Mouse (Mus musculus) testis, postnatal 10 days (tissue): Measurements from ENCODE around the gene Aplp2.
"Not testable (repeated sequence)": the region's sequence is repeated elsewhere in the genome, so short reads cannot be mapped to it uniquely, and the experiment has no call there.

Experiments used
- DNase-seq: peaks from one replicate; pipeline ENCODE4 v3.0.0; 2021; ENCODE audit warnings: low spot score

The Aplp2 gene

GRCm38 (mm10) chr9:31177692-31178091 lies 33.9 kb downstream of the Aplp2 start:
- DNase-seq: no peak

GRCm38 (mm10) chr9:31176379-31177130 lies 35.1 kb downstream of the Aplp2 start:
- DNase-seq: peak; percentile 84

GRCm38 (mm10) chr9:31175978-31176377 lies 35.6 kb downstream of the Aplp2 start:
- no peak for DNase-seq

GRCm38 (mm10) chr9:31175346-31175745 lies 36.3 kb downstream of the Aplp2 start:
- DNase-seq: no peak

- DNase-seq: no peak
Observed at GRCm38 (mm10) chr9:31168356-31169093, 43.1 kb downstream of the Aplp2 start.

- DNase-seq: no peak
Observed at GRCm38 (mm10) chr9:31167305-31167704, 44.3 kb downstream of the Aplp2 start.

GRCm38 (mm10) chr9:31165505-31165904 lies 46.1 kb downstream of the Aplp2 start:
- DNase-seq: not testable (repeated sequence)

GRCm38 (mm10) chr9:31163327-31163726 lies 48.3 kb downstream of the Aplp2 start:
- DNase-seq: no peak

- no peak for DNase-seq
Observed at GRCm38 (mm10) chr9:31162911-31163310, 48.7 kb downstream of the Aplp2 start.

- no peak for DNase-seq
Observed at GRCm38 (mm10) chr9:31159910-31160309, 51.7 kb downstream of the Aplp2 start.

GRCm38 (mm10) chr9:31156594-31156993 lies 55.0 kb downstream of the Aplp2 start:
- DNase-seq: no peak

GRCm38 (mm10) chr9:31151050-31151449 lies 60.6 kb downstream of the Aplp2 start:
- no peak for DNase-seq

GRCm38 (mm10) chr9:31148135-31148534 lies 63.5 kb downstream of the Aplp2 start:
- no peak for DNase-seq

GRCm38 (mm10) chr9:31145272-31145925 lies 66.2 kb downstream of the Aplp2 start:
- DNase-seq: no peak

GRCm38 (mm10) chr9:31142924-31143323 lies 68.7 kb downstream of the Aplp2 start:
- no peak for DNase-seq

- DNase-seq: no peak
Observed at GRCm38 (mm10) chr9:31133131-31133530, 78.5 kb downstream of the Aplp2 start.

GRCm38 (mm10) chr9:31131205-31131968 lies 80.2 kb downstream of the Aplp2 start, which contains the start of gene St14:
TSS of gene St14 (minus strand) at chr9:31131853.
- DNase-seq: peak; percentile 63

- no peak for DNase-seq
Observed at GRCm38 (mm10) chr9:31130357-31131204, 81.0 kb downstream of the Aplp2 start.

GRCm38 (mm10) chr9:31129956-31130355 lies 81.7 kb downstream of the Aplp2 start:
- DNase-seq: no peak

GRCm38 (mm10) chr9:31127876-31128465 lies 83.6 kb downstream of the Aplp2 start:
- DNase-seq: no peak

- no peak for DNase-seq
Observed at GRCm38 (mm10) chr9:31126079-31126478, 85.5 kb downstream of the Aplp2 start.
